Mouse (Mus musculus): ENCODE data around the gene Efcab8. TPM values are rescaled to one million over a fixed set of nuclear protein-coding genes. Genes with fewer than 3 reads are reported as not detected.
"Not testable (repeated sequence)": the region's sequence is repeated elsewhere in the genome, so short reads cannot be mapped to it uniquely, and the experiment has no call there.

Efcab8 gene
- polyA plus RNA-seq, 1 experiment from 2014 or later: 0.27 TPM

DNA sequence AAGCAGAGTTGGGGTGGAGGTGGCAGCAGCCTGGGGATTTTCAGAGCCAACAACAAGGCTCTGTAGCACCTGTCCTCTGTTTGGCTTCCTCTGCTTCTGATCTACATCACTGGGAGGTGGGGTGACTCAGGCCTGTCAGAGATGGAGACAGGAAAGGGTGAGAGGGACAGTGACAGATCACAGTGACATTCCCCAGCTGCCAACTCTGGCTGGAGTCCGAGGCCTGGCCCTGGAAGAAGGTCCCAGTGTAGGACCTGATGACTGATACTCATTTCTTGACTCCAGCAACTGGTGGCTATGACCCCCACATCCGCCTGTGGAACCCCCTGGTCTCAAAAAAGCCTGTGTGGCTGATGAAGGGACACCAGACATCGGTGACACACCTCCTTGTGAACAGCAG lies 30.2 kb downstream of the Efcab8 start:
- Histone ChIP-seq H3K4me3 (replicated peaks; ENCODE audit: low read length) (no peak overlapping the region), H3K4me2 (ENCODE audit: low read length) (no peak overlapping the region), H3K27ac (ENCODE audit: low read length) (no peak overlapping the region), H3K36me3 (ENCODE audit: control insufficient read depth, insufficient read depth) (no peaks in the 10 kb centered on the region), H3K9me3 (ENCODE audit: control insufficient read depth, low read length) (no peaks in the 10 kb centered on the region), H3K9ac (replicated peaks; ENCODE audit: low read depth, low read length) (no peak overlapping the region), H3K4me1 (replicated peaks; ENCODE audit: control insufficient read depth, insufficient read depth, low read length) (no peaks in the 10 kb centered on the region), H3K27me3 (replicated peaks; ENCODE audit: control insufficient read depth, insufficient read depth, low read length) (no peaks in the 10 kb centered on the region)
- no peak for ATAC-seq
- WGBS: 65% methylated on average over 3 of the region's 3 CpGs

DNA sequence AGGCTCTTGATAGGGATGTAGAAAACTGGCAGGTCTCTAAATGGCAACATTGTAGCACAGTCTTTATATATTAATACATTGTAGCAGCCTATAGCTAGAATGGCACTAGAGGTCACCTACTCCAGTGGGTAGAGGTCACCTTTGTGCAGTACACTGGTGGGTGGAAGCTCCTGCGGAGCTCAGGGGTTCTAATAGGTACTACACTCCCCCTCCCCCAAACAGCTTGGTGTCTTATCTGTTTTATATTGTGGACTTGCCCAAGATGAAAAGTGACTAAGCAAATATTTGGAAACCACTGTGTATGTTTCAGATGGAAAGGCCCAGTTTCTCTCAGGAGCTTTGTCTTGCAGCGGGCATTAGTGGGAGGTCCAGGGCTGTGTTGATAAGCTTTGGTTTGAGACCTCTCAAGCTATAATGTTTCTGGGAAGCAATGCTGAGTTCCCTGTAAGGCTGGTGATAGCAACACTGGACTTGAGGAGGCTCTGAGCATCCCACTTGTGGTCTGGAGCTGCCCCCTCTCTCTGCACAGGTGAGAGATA lies 42.3 kb downstream of the Efcab8 start:
- no peak overlapping the region for H3K4me2 ChIP-seq (ENCODE audit: low read length)
- H3K4me1 ChIP-seq (replicated peaks; ENCODE audit: control insufficient read depth, insufficient read depth, low read length): no peaks in the 10 kb centered on the region; the same call in 1 of the 2 replicates
- H3K27me3 ChIP-seq (replicated peaks; ENCODE audit: control insufficient read depth, insufficient read depth, low read length): no peaks in the 10 kb centered on the region
- H3K27ac ChIP-seq (ENCODE audit: low read length): no peak overlapping the region
- ATAC-seq: no peak
- no peaks in the 10 kb centered on the region for H3K9me3 ChIP-seq (ENCODE audit: control insufficient read depth, low read length)
- 94% methylated on average over 2 of the region's 2 CpGs for WGBS
- H3K36me3 ChIP-seq (ENCODE audit: control insufficient read depth, insufficient read depth): no peaks in the 10 kb centered on the region
- no peak overlapping the region for H3K4me3 ChIP-seq (replicated peaks; ENCODE audit: low read length)
- no peak overlapping the region for H3K9ac ChIP-seq (replicated peaks; ENCODE audit: low read depth, low read length)

- peak; percentile 79 for ATAC-seq
- H3K4me3 ChIP-seq (replicated peaks; ENCODE audit: low read length): no peak overlapping the region
- no peaks in the 10 kb centered on the region; the same call in 1 of the 2 replicates for H3K4me1 ChIP-seq (replicated peaks; ENCODE audit: control insufficient read depth, insufficient read depth, low read length)
- H3K4me2 ChIP-seq (ENCODE audit: low read length): no peak overlapping the region
- H3K27ac ChIP-seq (ENCODE audit: low read length): no peak overlapping the region
- WGBS: 55% methylated on average over 6 of the region's 6 CpGs
- no peaks in the 10 kb centered on the region for H3K27me3 ChIP-seq (replicated peaks; ENCODE audit: control insufficient read depth, insufficient read depth, low read length)
- no peaks in the 10 kb centered on the region for H3K9me3 ChIP-seq (ENCODE audit: control insufficient read depth, low read length)
- H3K36me3 ChIP-seq (ENCODE audit: control insufficient read depth, insufficient read depth): no peaks in the 10 kb centered on the region
- no peak overlapping the region for H3K9ac ChIP-seq (replicated peaks; ENCODE audit: low read depth, low read length)
Observed at GRCm38 (mm10) chr2:153824593-153824992, 44.9 kb downstream of the Efcab8 start.

DNA sequence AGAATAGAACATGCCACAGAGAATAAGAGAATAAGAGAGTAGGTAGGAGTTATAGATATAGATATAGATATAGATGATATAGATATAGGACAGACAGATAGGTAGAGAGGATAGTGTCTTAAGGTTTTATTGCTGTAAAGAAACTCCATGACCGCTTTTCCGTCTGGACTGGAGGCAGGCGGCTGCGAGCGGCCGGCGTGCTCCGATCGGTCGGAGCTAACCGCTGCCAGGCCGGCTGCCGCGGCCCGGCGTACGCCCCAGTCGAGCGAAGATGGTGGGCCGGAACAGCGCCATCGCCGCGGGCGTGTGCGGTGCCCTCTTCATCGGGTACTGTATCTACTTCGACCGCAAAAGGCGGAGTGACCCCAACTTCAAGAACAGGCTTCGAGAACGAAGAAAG lies 46.2 kb downstream of the Efcab8 start:
- not testable (repeated sequence) for H3K36me3 ChIP-seq (ENCODE audit: control insufficient read depth, insufficient read depth); H3K27me3 ChIP-seq (replicated peaks; ENCODE audit: control insufficient read depth, insufficient read depth, low read length); H3K9me3 ChIP-seq (ENCODE audit: control insufficient read depth, low read length); H3K27ac ChIP-seq (ENCODE audit: low read length); ATAC-seq; H3K9ac ChIP-seq (replicated peaks; ENCODE audit: low read depth, low read length); H3K4me3 ChIP-seq (replicated peaks; ENCODE audit: low read length); H3K4me2 ChIP-seq (ENCODE audit: low read length); H3K4me1 ChIP-seq (replicated peaks; ENCODE audit: control insufficient read depth, insufficient read depth, low read length)
- WGBS: 62% methylated on average over 32 of the region's 32 CpGs

GRCm38 (mm10) chr2:153827171-153827830 lies 47.6 kb downstream of the Efcab8 start:
- WGBS: 81% methylated on average over 8 of the region's 8 CpGs
- no peaks in the 10 kb centered on the region for H3K36me3 ChIP-seq (ENCODE audit: control insufficient read depth, insufficient read depth)
- no peak for ATAC-seq
- no peaks in the 10 kb centered on the region for H3K9me3 ChIP-seq (ENCODE audit: control insufficient read depth, low read length)
- H3K27ac ChIP-seq (ENCODE audit: low read length): no peak overlapping the region
- H3K4me1 ChIP-seq (replicated peaks; ENCODE audit: control insufficient read depth, insufficient read depth, low read length): no peaks in the 10 kb centered on the region; the same call in 1 of the 2 replicates
- no peak overlapping the region for H3K4me3 ChIP-seq (replicated peaks; ENCODE audit: low read length)
- no peaks in the 10 kb centered on the region for H3K27me3 ChIP-seq (replicated peaks; ENCODE audit: control insufficient read depth, insufficient read depth, low read length)
- H3K4me2 ChIP-seq (ENCODE audit: low read length): no peak overlapping the region
- no peak overlapping the region for H3K9ac ChIP-seq (replicated peaks; ENCODE audit: low read depth, low read length)

DNA sequence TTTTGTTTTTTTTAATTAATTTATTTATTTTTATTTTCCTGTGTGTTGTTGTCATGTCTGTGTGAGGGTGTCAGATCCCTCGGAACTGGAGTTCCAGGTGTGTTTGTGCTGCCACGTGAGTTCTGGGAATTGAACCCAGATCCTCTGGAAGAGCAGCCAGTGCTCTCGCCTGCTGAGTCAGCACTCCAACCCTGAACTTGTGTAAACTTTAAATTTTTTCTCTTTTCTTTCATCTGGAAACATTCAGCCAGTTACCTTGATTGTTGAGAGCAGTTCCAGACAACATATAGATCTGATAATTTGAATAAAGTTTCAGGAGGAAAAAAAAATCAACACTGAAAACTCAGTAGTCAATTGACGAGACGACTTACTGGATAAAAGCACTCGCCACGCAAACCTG lies 49.0 kb downstream of the Efcab8 start:
- Histone ChIP-seq H3K9me3 (ENCODE audit: control insufficient read depth, low read length) (no peaks in the 10 kb centered on the region), H3K4me1 (replicated peaks; ENCODE audit: control insufficient read depth, insufficient read depth, low read length) (no peaks in the 10 kb centered on the region; the same call in 1 of the 2 replicates), H3K4me3 (replicated peaks; ENCODE audit: low read length) (no peak overlapping the region), H3K4me2 (ENCODE audit: low read length) (no peak overlapping the region), H3K27ac (ENCODE audit: low read length) (no peak overlapping the region), H3K9ac (replicated peaks; ENCODE audit: low read depth, low read length) (no peak overlapping the region), H3K36me3 (ENCODE audit: control insufficient read depth, insufficient read depth) (no peaks in the 10 kb centered on the region), H3K27me3 (replicated peaks; ENCODE audit: control insufficient read depth, insufficient read depth, low read length) (no peaks in the 10 kb centered on the region)
- 86% methylated on average over 7 of the region's 7 CpGs for WGBS
- no peak for ATAC-seq

DNA sequence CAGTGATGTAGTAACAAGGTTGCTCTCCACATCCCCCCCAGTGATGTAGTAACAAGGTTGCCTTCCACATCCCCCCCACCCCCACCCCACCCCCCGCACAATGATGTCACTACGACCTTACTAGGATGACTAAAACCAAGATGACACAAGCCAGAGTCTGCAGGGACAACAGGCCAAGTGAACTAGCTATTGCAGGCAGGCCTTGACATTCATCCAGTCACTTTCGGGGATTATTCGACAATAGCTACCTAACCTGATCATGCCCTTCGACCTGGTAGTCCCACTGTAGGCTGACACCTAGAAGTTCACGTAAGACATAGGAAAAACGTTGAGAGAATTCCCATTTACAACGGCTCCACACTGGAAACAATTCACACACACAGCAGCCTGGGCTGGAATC lies 53.6 kb downstream of the Efcab8 start:
- Histone ChIP-seq H3K4me3 (replicated peaks; ENCODE audit: low read length) (no peak overlapping the region), H3K4me1 (replicated peaks; ENCODE audit: control insufficient read depth, insufficient read depth, low read length) (no peaks in the 10 kb centered on the region), H3K9me3 (ENCODE audit: control insufficient read depth, low read length) (no peaks in the 10 kb centered on the region), H3K4me2 (ENCODE audit: low read length) (no peak overlapping the region), H3K36me3 (ENCODE audit: control insufficient read depth, insufficient read depth) (no peaks in the 10 kb centered on the region), H3K27me3 (replicated peaks; ENCODE audit: control insufficient read depth, insufficient read depth, low read length) (no peaks in the 10 kb centered on the region), H3K9ac (replicated peaks; ENCODE audit: low read depth, low read length) (no peak overlapping the region), H3K27ac (ENCODE audit: low read length) (no peak overlapping the region)
- 91% methylated on average over 8 of the region's 8 CpGs for WGBS
- ATAC-seq: no peak

- H3K27ac ChIP-seq (ENCODE audit: low read length): no peak overlapping the region
- H3K4me2 ChIP-seq (ENCODE audit: low read length): no peak overlapping the region
- no peak for ATAC-seq
- no peaks in the 10 kb centered on the region for H3K9me3 ChIP-seq (ENCODE audit: control insufficient read depth, low read length)
- no peak overlapping the region for H3K4me3 ChIP-seq (replicated peaks; ENCODE audit: low read length)
- no peak overlapping the region for H3K9ac ChIP-seq (replicated peaks; ENCODE audit: low read depth, low read length)
- no peaks in the 10 kb centered on the region for H3K4me1 ChIP-seq (replicated peaks; ENCODE audit: control insufficient read depth, insufficient read depth, low read length)
- WGBS: 90% methylated on average over 8 of the region's 8 CpGs
- no peaks in the 10 kb centered on the region for H3K36me3 ChIP-seq (ENCODE audit: control insufficient read depth, insufficient read depth)
- no peaks in the 10 kb centered on the region for H3K27me3 ChIP-seq (replicated peaks; ENCODE audit: control insufficient read depth, insufficient read depth, low read length)
Observed at GRCm38 (mm10) chr2:153842854-153843253, 63.1 kb downstream of the Efcab8 start.

DNA sequence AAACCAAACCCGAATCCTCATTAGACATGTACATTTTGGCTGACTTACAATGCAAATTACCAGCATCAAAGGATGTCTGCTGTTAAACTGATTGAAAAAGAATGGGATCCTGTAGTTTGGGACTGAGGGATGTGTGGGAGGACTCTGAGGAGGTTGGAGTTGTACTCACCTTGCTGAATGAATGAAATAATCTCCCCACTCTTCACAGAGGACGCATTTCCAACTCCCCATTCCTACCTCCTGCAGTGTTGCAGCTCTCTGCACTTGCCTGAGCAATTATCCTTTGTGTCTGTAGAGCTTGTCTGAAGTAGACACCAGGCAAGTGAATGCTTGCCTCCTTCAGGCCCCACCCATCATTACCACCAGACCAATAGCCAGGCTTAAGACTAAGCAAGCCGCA lies 68.7 kb downstream of the Efcab8 start:
- no peaks in the 10 kb centered on the region for H3K9me3 ChIP-seq (ENCODE audit: control insufficient read depth, low read length)
- H3K36me3 ChIP-seq (ENCODE audit: control insufficient read depth, insufficient read depth): no peaks in the 10 kb centered on the region
- ATAC-seq: no peak
- no peak overlapping the region for H3K9ac ChIP-seq (replicated peaks; ENCODE audit: low read depth, low read length)
- H3K4me1 ChIP-seq (replicated peaks; ENCODE audit: control insufficient read depth, insufficient read depth, low read length): no peaks in the 10 kb centered on the region
- no peaks in the 10 kb centered on the region for H3K27me3 ChIP-seq (replicated peaks; ENCODE audit: control insufficient read depth, insufficient read depth, low read length)
- no peak overlapping the region for H3K4me3 ChIP-seq (replicated peaks; ENCODE audit: low read length)
- no peak overlapping the region for H3K4me2 ChIP-seq (ENCODE audit: low read length)
- WGBS: 64% methylated on average over 3 of the region's 3 CpGs
- H3K27ac ChIP-seq (ENCODE audit: low read length): no peak overlapping the region

All from forebrain, embryonic 16.5 days (tissue).